Mouse (Mus musculus) inflammation-experienced regulatory T-cells, adult 6 months (primary cell): ENCODE measurements around the gene Dok7. TPM values are rescaled to one million over a fixed set of nuclear protein-coding genes. Genes with fewer than 3 reads are reported as not detected.

Experiments used
- ATAC-seq: one replicate; pipeline ENCODE4 v1.8.0; 2017
- polyA plus RNA-seq, 3 experiments: library from polyadenylated mRNA; unstranded; fragments of 100-300 nt; shearing (Covaris generic); gene quantifications; one replicate each; pipeline ENCODE4 v1.2.1; 2017

Gene Dok7
- under 1 TPM in 1 of 3 experiments, not detected in 2; 0.95 TPM for polyA plus RNA-seq

DNA sequence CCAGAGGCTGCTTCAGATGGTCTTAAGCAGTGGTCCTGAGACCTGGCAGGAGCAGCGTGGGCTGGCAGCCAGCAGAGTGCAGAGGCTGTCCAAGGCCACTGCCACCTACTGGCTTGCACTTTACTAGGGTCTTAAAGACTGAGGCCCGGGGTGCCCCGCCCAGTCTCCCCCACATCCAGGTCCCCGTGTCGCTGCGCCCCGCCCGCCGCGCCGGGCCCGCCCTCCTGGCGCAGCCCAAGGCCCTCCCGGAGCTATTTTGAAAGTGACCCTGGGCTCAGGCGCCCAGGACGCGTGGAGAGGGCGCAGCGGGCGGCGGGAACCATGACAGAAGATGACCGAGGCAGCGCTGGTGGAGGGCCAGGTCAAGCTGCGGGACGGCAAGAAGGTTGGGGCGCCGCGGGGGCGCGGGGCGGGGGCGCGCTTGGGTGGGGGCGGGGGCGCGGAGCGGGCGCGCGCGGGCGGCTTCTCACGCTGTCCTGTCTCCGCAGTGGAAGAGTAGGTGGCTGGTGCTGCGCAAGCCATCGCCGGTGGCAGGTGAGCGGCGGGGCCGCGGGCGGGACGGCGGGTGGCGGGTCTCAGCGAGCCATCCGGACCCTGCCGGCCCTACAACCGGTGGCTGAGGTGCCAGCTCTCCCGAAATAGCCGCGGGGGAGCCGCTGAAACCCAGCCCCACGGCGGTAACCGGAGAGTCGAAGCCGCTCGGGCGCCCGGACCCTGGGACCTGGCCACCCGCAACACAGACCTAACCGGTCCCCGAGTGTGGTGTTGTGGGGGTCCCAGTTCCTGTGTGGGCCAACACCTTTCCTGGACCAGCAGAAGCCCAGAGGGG lies at the start of gene Dok7:
Gene Dok7, plus strand, starts transcription at position 163 of the 829 bp plus-strand sequence.
- ATAC-seq: no peak

DNA sequence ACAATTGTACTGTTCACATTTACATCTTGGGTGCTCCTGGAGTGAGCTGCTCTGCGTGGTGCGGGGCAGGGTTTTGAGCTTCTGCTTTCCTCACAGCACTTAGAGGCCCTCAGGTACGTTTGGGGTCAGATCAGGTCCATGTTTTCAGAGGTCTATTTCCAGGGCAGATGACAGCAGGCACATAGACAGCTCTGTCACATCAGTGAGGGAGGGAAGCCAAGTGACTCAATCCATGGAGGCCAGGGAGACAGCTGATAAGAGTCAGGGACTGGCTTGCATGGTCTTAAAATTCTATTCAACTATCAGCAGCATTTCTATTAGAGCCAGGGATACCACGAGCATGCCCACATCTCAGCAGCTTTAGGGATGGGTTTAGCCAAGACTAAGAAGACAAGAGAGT lies 47.4 kb upstream of the Dok7 start:
- no peak for ATAC-seq

DNA sequence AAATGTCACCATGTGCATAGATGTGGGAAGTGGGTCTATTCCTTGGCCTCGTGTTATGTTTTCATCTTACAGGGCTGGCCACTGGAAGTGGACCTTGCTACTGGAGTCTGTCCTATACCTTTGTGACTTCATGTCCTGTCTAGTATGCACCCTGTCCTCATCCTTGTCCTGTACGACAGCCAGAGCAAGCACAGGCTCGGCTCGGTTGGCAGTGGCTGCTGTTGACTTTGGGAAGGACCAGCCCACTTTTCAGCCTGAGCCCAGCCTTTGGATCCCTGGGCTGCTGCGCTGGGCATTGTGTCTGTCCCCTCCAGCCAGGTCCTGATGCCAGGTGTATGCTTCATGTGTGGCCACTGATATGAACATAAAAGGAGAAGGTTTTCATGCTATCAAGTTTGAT lies 45.9 kb upstream of the Dok7 start:
- no peak for ATAC-seq

DNA sequence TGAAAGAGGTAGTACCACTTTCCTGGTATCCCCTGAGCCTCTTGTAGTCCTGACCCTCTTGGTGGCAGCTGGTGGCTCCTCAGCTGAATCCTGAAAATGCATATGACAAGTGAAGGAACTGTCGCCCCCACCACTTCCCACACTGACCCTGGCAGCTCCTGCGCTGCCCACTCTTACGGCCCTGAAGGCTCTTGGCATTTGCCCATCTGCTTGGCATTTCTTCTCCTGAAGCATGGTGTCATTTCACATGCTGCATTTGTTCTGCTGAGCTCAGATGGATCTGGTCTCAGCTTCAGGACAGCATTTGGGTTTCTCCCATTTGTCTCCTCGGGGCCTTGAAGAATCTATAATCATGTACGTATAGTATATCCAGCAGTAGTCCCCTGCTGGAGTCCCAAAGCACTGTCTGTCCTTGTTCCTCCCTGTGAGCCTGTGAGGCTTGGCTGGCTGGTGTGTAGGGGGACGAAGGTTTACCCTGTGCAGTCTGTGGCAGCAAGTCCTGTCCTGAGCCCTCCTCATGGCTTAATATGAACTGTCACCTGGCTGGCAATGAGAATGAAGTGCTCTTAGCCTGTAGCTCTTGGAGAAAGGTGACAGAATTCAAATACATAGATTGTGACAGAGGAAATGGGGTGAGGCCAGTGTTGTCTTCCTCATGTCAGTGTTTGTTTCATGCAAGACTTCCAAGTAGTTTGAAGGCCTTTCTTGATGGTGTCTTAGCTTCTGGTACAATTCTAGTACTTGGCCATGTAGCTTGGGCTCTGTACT lies 45.2 kb upstream of the Dok7 start:
- ATAC-seq: no peak

DNA sequence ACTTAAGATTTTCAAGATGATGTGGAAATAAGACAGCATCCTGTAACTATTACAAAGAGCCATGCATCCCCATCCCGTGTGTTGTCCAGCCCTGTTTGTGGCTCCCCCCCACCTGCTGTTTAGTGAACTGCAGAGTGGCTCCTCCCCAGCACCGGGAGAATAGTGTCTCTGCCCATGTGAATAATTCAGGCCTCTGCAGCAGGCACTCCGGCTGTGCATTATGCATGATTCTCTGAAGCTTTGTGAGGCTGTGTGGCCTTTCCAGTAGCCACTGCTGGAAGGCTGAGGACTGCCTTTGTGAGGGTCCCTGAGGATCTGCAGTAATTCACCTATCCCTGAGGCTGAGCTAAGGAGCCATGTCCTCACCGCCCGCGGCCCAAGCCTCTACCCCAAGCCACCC lies 42.5 kb upstream of the Dok7 start:
- no peak for ATAC-seq

DNA sequence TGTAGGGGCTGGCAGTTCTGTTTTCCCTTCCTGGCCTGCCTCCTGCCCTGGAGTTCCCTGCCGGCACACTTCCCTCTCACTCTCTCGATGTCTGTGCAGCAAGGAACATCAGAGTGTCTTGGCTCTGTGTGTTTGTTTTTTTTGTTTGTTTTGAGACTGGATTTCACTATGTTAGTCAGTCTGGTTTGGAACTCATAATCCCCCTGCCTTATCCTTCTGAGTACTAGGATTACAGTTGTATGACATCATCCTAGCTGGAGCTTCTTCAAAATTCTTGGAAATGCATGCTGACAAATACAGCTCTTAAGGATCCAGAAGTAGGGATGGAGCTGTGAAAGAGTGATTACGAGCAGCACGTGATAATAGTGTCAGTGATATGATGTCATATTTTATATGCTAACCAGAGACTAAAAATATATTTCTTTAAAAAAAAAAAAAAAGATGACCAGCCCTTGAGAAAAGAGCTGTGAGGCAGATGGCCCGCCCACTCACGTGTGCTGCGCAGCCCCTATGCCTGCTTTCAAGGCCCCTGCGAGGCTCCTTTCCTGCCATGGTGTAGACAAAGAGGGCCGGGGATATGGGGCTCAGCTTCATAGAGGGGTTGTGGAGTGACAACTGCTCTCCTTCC lies 36.8 kb upstream of the Dok7 start:
- no peak for ATAC-seq

DNA sequence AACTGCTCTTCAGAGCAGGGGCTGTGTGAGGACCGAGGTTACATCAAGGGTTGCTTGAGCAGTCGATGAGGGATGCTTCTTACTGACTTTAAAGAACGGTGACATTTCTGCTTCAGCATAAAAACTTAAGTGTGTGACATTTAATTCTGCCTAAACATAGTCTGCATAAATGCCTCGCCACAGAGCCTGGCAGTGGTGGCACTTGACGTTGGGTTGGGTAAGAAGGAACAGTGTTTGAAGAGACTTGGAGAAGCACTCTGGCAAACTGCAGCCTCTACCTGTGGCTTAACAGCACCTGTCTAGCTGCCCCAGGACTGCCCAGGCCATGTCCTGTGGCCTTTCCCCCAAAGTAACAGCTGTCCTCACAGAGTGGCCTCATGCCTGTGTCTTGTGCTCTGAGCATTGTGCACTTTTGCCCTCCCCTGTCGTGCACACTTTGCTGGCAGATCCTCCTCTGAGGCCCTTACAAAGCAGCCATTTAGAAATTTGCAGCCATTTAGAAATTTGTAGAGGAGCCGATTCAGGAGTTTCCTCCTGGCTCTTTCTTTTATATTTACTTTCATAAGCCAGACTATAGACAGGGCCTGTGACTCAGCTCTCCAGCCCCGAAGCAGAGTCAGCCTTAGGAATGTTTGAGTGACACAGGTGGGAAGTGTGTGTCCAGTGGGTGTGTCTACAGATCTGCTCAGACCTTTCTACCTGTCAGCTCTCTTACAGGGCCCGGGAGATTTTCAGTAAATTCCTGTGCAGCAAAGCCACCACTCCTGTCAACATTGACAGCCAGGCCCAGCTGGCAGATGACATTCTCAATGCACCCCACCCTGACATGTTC lies 35.9 kb upstream of the Dok7 start:
- no peak for ATAC-seq

DNA sequence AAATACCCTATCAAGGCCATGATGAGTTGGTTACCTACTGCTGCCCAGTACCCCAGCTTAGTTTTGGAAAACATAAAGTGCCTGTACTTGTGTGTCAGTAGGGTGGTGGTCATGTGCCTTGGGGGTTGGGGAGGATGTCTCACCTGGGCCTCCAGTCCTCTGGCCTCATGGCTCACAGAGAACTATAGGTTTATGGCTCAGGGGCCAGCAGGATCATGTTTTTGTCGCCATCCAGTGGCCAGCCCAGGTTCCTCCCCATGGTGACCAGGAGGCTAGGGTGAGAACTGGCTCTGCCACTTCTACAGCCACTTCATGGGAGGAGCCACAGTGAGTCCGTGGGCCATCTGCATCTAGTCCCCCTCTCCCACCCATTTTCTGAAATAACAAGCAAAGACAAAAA lies 31.6 kb upstream of the Dok7 start:
- no peak for ATAC-seq

DNA sequence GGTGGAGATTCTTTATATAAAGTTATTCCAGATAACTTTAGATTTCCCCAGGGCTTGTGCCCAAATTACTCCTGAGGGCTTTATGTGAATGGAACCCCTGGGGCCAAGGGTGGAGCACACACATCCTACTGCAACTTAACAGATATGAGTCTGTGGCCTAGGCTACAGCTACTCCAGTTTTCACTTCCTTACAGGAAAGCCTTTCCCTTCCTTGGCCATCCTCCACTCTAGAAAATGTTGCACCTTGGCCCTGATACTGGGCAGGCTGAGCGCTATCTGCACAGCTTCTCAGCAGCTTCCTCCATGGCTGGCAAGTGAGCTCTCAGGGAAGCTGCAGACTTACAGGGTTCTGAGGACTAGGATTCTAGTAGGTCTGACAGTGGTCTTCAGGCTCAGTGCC lies 27.3 kb upstream of the Dok7 start:
- no peak for ATAC-seq

DNA sequence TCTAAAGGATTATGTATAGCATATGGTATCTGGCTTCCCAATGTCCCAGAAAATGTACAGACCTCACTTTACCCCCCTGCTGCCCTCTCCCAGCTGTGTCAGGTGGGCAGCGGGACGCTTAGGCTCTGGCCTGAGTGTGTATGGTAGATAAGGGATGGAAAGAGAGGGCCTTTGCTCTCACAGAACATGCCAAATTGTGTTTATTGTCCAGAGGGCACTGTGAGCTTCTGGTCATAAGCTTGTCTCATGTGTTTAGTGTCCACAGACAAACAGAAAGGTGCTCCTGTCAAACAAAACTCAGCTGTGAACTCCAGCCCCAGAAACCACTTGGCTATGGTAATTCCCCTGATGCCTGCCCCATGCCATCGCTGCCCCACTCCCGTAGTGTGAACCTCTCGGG lies 26.8 kb upstream of the Dok7 start:
- no peak for ATAC-seq

DNA sequence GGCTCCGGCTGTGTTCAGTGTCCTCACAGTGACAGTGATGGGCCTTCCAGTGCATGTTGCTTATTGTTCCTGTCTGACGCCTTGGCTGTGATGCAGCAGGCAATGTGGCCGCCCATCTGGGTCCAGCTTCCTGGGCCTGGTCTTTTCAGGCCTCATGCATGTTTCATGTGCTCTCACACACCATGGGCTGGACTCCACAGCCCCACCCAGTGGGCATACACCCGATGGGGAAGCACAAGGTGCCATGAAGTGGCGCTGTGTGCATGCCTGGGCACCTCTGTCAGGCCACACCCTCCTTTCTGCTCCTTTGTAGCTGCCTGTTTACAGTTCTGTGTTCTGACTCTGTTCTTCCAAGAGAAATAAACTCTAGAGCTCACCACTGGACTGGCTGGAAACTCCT lies 23.5 kb upstream of the Dok7 start:
- no peak for ATAC-seq

DNA sequence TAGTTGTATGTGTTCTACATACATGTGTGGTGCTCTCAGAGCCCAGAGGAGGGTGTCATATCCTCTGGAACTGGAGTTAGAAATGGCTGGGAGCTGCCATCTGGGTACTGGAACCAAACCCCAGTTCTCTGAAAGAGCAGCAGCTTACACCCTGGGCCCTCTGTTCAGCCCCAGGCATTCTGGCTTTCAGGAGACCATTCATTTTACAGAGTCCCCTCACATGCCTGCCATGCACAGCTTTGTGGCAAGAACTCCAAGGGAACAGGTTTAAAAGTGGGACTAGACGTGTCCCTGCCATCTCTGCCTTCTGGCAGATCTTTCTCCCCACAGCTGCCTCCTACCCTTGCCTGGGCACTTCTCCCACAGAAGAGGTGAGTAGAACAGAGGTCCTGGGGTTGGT lies 22.9 kb upstream of the Dok7 start:
- ATAC-seq: no peak

DNA sequence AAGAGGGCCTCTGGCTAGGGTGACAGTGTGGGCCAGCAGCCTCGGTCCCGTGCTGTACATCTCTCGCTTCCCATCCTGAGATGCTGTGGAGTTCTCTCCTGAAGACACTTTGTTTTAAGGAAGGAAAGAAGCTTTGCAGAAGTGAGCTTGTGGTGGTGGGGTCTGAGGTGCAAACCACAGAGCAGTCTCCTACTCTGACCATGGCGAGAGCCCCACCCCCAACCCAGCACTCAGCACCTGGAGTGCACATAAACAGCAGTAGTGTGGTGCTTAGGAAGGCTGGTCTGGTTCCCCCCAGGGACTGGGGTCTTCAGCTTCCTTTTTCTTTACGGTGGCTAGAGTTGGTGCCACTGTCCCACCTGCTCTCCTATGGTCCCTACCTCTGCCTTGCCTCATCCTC lies 21.4 kb upstream of the Dok7 start:
- no peak for ATAC-seq

DNA sequence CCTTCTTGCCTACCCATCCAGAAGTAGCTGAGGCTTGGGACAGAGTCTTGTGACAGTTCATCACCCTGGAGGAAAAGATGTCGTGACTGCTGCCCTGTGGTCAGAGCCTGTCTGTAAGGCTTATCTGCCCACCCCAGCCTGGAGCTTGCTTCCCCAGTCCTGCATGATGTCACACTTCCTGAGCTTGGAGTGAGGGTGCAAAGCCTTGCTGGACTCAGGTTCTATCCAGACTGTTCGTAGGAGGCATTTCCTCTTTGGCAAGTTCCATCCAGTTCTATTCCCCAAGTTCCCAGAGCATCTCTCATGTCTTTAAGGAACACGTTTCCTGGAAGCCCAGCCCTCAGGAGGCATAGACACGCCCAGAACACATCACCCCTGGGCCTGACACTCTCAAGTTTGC lies 20.8 kb upstream of the Dok7 start:
- no peak for ATAC-seq

DNA sequence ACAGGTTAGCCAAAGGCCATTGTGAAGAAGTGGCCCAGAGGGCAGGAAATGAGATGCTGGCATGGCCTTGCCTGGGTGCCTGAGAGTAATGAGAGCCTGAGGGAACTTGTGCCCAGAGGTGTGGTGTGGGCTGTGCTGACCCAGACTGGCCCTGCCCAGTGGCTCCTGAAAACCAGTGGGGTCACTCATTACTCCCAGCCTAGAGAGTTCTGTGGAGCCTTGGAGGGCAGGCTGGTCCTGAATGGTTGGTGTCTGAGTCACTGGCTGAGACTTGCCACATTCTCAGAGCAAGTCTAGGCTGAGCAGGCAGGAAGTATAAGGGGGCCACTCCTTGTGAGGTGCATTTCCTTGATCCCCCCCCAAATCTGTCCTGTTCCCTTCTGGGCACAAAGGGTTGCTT lies 19.1 kb upstream of the Dok7 start:
- no peak for ATAC-seq

DNA sequence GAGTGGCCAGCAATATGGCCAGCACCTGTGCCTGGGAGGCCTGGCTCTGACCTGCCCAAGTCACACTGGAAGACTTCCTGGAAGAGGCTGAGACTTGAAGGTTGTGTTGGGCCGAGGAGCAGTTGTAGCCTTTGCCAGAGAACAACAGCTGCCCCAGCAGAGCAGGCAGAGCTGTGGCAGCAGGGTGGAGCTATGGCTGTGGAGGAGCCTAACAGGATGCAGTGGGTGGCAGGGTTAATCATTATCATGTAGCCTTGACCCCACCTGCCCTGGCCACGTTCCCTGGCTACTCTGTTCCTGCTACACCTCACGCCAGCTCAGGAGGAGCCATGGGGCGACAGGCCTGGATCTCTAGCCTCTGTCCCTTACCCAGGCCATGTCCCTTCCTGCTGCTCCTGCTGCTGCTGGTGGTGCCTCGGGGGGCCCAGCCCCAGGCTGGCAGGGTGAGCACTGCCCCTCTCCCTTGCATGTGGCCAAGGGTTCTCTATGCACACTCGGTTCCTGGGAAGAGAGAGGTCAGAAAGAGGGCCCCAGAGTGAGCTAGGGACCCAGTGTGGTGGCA lies 15.2 kb upstream of the Dok7 start, which contains the start of gene Hgfac:
Gene Hgfac, plus strand, starts transcription at position 242 of the 562 bp plus-strand sequence.
- ATAC-seq: no peak

DNA sequence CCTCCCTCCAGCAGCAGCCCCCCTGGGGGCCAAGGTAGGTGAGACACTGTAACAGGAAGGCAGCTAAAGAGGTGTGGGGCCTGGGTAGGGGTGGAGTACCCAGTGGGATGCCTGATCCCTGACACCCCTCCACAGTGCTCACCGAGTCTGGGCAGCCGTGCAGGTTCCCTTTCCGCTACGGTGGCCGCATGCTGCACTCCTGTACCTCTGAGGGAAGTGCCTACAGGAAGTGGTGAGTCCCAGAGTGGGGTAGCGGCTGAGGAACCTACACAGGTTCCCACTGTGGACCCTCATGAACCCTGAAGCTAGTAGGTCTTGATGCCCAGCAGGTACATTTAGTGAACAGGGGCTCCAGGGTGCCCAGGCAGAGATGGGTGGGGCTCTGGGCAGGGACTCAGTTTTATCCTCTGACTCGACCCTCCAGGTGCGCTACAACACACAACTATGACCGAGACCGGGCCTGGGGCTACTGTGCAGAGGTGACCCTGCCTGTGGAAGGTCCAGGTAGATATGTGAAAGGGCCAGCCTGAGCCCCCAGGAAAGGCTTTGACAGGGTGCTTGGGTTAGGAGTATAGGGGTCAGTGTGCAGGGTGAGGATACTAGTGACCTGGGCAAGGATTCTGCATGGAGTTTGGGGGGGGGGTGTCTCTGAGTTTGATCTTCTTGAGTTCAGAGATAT lies 14.0 kb upstream of the Dok7 start:
- ATAC-seq: peak; percentile 87

DNA sequence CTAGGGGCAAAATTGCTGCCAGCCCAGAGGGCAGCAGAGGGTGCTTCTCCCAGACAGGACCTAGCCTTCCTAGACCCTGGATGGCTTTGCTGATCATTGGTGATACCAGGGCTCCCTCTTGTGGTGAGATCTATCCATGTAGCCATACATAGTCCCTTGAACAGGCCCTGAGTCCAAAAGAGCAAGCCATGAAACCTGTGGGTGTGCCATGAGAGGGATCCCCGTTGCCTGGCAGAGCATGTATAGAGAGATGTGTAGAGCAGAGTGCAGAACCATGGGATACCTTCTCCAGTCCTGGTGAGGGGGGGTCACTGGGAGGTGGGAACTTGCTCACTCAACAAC lies 13.5 kb upstream of the Dok7 start:
- ATAC-seq: peak; percentile 66

DNA sequence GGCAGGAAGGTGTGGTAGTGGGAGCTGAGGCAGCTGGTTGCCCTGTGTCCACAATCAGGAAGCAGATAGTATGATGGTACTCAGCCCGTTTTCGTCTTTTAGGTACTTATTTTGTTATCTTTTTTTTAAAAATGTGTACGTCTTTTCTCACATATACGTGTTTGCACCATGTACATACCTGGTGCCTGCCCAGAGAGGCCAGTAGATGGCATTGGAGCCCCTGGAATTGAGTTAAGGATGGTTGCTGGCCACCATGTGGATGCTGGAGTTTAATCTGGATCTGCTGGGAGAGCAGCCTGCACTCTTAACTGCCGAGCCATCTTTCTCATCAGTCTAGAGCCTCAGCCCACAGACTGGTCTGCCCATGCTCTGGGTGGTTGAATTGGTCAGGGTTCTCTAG lies 6.0 kb upstream of the Dok7 start:
- ATAC-seq: no peak

DNA sequence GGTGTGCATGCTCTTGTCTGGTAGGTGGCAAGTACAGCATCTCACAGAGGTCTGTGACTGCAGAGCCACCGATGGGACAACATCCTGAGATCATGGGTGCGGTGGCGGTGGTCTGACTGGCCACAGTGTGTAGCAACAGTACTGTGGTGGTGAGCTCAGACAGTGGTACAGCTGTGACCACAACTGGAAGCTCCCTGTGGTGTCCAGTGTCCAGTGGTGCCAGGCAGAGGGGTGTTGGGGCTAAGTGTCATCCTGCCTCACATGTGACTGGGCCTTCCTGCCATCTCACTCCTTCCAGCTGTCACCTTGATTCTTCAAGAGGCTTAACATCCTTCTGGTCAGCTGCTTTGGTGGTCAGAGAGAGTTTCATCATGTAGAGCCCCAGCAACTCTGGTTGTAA lies 1.9 kb upstream of the Dok7 start:
- ATAC-seq: no peak

DNA sequence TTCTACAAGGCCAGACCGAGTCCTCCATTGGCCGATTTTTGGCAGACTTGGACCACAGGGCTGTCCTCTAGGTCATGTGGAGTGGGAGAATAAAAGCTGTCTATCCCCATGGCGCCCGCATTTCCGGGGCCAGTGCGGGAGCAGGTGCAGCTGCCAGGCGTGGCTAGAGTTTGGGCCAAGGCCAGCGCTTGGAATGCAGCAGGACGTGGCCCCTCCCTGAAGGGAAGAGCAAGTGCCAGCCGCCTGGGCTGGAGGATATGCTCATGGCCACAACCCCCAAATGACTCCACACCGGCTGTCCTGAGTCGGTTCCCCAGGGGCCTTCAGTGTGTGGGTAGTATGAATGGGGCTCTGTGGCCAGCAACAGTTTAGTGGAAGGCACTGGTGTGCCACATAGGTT lies 1.5 kb upstream of the Dok7 start:
- ATAC-seq: no peak

DNA sequence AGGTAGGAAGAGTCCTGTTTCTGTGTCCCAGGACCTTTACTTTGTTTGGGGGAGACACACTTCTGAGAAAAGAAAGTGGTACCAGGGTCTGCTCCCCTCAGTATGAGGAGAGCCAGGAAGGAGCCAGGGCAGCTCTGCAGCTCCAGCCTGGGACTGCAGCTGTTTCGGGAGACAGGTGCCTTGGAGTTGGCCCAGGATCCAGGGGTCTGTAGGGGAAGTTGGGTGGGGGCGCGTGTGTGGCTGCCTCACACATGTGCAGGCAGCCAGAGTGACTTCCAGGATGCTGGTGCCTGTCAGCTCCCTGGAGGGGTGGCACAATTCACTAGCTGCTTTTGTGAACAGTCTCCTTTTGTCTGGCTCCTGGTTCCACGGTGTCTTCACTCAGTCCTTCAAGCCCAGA lies 1.0 kb downstream of the Dok7 start:
- no peak for ATAC-seq
